Mouse (Mus musculus) retina, postnatal 1 day (tissue): ENCODE results near the gene Mecr.

Experiments
- DNase-seq: peaks from one replicate; pipeline ENCODE4 v3.0.0-alpha.2; 2012

Mecr gene

DNA sequence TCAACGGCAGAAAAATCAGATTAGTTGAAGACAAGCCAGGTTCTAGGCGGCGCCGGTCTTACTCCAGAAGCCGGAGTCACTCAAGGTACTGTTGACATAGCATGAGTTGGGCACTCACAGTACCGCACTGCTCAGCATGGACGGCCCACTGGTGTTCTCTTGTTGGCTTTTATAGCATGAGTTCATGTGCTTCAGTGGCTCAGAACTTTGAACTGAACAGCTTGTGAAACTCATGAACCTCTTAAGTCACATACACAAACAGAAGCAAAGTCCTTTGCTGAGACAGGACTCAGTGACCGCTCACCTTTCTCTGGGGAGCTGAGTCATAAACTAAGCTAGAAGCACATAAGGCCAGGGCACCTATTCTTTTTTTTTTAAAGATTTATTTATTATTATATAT, 54.5 kb downstream of the Mecr start:
- no peak for DNase-seq

- DNase-seq: no peak
Observed at GRCm38 (mm10) chr4:131898503-131899179, 55.4 kb downstream of the Mecr start.

DNA sequence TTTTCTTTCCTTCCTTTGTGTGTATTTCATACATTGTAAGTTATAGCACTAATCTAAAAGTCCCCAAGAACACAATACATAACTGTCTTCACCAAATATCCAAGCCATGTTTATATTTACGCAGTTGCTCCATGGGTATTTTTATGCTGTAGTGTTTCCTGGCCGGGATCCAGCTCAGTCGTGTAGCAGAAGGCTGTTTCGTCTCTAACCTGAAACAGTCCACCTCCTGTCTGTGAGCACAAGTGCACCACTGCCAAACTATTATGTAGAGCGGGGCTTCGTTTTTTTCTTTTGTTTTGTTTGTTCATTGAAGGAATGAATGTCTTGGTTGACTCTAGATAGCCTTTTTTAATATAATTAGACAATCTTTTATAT, 55.9 kb downstream of the Mecr start:
- no peak for DNase-seq

GRCm38 (mm10) chr4:131901090-131901489, 57.8 kb downstream of the Mecr start:
- no peak for DNase-seq

GRCm38 (mm10) chr4:131904478-131904877, 61.2 kb downstream of the Mecr start:
- peak; percentile 63 for DNase-seq

DNA sequence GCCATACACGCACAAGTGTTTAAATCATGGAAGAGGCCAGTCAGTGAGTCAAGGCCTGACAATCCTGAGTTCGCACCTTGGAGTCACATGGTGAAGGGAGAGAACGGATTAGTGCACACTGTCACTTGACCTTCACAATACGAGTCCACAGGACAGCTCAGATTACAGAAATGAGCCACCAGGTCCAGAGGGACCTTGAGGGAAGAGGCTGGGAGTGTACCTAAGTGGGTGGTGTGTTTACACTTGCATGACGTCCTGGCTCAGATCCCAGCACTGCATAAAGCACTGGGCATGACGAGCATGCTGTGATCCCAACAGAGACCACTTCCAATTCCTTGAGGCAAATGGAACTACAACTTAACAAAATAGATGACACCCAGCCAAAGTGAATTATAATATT, 63.2 kb downstream of the Mecr start:
- DNase-seq: no peak

DNA sequence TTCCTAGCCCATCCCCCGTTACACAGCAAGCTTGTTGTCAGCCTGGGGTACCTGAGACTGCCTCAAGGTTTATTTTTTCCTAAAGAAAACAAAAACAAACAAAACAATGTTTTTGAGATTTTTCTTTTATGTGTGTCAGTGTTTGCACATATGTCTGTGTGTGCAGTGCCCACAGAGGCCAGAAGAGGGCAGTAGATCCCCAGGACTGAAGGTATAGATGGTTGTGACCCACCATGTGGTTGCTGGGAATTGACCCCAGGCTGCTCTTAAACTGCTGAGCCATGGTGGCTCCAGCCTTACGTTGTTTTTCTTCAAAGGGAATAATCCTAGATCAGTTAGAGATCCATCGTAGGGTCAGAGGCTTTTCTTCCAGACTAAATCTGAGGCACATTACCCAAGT, 64.6 kb downstream of the Mecr start:
- no peak for DNase-seq

- DNase-seq: peak; percentile 69
Observed at GRCm38 (mm10) chr4:131910237-131910994, 67.1 kb downstream of the Mecr start.

DNA sequence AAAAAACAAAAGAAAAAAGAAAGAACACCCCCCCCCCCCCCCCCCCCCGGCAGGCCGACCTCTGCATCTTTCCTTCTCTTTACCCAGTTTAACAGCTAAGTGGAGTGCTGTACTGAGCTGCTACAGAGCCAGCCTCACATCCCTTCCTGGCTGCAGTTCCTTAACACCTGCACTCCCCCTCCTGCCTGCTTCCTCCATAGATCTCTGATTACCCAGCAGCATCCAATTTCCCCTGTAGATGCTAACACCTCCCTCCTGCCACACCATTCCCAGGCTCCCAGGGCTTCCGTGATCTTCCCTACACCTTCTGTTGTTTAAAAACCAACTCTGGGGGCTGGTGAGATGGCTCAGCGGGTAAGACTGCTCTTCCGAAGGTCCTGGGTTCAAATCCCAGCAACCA, 68.3 kb downstream of the Mecr start:
- DNase-seq: no peak

DNA sequence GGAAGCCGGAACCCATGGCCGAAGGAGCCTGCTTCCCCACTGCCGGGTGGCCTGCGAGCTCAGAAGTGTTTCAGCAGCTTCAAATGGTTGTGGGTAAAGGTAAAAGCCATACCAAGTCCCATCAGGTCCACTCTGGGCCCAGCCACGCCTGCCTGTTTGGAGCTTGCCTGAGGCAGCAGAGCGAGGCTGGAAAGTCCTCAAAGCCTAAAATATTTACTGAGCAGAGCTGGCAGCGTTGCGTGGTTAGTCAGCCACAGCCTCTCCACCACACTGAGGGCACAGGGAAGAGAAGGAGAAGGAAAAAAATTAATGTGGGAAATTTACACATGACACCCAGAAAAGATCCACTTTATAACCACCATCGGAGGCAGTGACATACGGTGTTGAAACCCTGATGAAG, 70.3 kb downstream of the Mecr start:
- no peak for DNase-seq

DNA sequence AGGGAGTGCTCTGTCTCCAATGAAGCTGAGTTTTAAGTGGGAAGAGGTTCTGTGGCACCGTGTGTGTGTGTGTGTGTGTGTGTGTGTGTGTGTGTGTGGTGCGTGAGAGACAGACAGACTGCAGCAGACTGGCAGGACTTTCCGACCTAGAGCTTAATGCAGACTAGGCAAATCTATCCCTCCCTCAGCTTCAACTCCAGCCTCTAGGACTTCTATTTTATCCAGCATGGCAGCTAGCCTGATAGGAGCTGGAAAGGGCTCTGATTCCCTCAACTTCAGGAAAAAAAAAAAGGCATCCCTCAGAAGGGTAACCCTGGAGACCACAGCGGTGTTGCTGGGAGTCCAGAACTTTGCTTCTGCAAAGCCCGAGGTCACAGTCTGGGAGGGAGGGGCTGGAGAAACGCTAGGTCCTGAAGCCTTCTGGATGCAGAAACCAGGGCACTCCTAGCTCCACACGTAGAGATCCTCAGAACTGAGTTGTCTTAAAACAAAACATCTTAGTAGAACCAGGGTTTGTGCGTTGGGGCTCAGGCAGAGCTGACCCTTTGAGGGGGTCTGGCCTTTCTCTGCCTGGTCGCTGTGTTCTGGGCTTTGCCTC, 70.9 kb downstream of the Mecr start:
- DNase-seq: no peak

DNA sequence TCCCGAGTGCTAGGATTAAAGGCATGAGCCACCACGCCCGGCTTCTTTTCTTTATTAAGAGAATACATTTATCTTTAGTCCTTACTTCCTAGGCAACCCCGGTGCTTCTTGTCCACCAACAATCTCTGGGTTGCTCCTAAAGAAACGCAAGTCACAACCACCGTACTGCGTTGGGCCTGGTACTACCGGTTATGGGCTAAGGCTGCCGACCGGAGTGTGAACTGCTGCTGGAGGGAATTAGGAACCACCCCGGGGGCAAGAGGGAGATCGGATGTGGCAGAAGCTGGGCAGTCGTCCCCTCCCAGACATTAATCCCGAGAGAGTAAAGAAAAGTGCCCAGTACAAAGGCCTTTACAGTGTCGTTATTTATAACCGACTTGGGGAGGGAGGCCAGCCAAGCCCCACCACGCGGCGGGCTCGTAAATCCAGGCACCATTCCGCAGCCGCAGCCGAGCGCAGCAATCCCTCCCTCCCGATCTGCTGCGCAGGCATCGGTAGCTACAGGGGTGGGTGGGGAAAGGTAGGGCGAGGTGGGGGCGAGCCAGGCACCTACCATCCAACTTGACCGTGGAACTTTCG, 71.7 kb downstream of the Mecr start:
- DNase-seq: peak; percentile 46

GRCm38 (mm10) chr4:131915821-131916328, 72.6 kb downstream of the Mecr start:
- no peak for DNase-seq

GRCm38 (mm10) chr4:131916425-131916824, 73.2 kb downstream of the Mecr start:
- DNase-seq: peak; percentile 84

DNA sequence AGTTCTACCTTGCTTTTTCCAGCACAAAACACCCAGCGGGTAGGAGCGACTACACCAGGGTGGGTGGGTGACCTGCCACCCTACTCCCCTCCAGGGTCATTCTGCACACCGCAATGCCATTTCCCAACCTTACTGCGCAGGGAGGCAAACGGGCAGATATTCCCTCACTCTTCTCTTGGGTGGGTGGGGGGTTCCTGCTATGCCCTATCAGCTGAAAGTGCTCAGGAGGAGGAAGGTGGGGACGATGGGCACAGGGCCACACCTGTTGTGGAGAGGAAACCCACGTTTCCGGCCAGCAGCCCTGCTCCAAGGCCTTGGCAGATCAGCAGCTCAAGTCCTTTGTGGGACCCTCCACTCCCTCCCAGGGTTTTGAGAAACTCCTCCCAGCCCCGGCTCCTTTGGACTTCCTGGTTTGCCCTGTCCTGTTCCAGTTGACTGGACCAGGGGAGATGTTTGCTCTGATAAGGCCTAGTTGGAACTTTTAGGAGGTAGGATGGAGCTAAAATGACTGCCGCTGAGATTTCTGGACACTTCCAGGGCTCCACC, 73.8 kb downstream of the Mecr start:
- no peak for DNase-seq
